Mouse (Mus musculus): Measurements from ENCODE around the gene Gm28576. TPM values are rescaled to one million over a fixed set of nuclear protein-coding genes. Genes with fewer than 3 reads are reported as not detected.
"Not testable (repeated sequence)": the region's sequence is repeated elsewhere in the genome, so short reads cannot be mapped to it uniquely, and the experiment has no call there.

Gm28576 gene
- not detected for total RNA-seq (2021)
- long read RNA-seq, experiment 1 = 0 reads
- long read RNA-seq, experiment 2 = 0 reads

DNA sequence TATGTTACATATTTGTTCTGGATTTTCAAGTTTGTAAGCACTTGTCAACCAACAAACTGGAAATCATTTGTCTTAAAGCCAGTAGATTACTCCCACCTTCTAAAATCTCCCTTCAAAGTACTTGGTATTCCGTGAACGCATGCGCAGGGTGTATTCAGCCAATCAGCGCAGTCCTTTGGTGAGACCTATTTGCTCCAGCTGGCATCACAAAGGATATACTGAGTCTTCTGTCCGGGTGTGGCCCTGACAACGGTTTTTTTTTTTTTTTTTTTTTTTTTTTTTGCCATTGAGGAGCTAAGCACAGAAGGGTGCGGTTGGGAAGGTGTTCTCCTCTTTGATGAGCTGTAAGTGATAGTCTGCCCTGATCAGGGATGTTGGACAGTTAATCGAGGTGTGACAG is at the start of gene Gm28576:
Gene Gm28576 (plus strand): TSS at position 301 of the 400 bp plus-strand sequence.
- H3K4me3 ChIP-seq; intact Hi-C loops (cut with DNase I); DNase-seq; H3K27ac ChIP-seq: not testable (repeated sequence)

Other genes starting within 250 kb of the Gm28576 start
- gene Gm20826, start 84.5 kb upstream of the Gm28576 start, total RNA-seq (2021) = under 1 TPM in 1 of 2 experiments, not detected in 1; 0.06 TPM

All from gastrocnemius, adult 2 months (tissue).